Mouse (Mus musculus): Measurements from ENCODE around the gene Hnf4a.

DNA sequence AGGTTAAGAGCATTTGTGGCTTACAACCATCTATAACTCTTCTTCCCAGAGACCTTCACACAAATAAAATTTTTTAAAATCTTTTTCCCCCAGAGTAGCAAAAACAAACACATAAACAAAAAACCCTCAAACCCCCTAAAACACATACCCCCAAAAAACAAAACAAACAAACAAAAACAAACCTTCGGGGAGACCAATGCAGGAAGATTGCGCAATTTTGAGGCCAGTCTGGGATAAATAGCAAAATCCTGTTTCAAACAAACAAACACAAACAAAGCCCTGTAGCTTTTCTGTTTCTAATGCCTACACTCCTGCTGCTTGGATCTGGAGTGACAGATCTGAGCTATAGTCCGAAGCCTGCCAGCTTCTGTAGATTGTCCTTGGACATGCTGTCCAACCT is 19.2 kb upstream of the Hnf4a start:
- TF ChIP-seq IRF4 (IDR thresholded peaks at IDR 0.05; ENCODE audit: low read depth, low read length) (no peak), CTCF (conservative IDR thresholded peaks at IDR 0.05 in 1 of 2, IDR thresholded peaks at IDR 0.05 in 1 of 2; ENCODE audit: low read depth in 2 of 2, low read length in 2 of 2) (no peak), MAX (IDR thresholded peaks at IDR 0.05; ENCODE audit: low read length) (no peak), HCFC1 (IDR thresholded peaks at IDR 0.05; ENCODE audit: low read depth, low read length) (no peak), ZC3H11A (IDR thresholded peaks at IDR 0.05; ENCODE audit: low read depth, low read length) (no peak), MAFK (IDR thresholded peaks at IDR 0.05; ENCODE audit: insufficient replicate concordance, low read length) (no peak), EP300 (IDR thresholded peaks at IDR 0.05; ENCODE audit: low read length) (no peak), E2F4 (IDR thresholded peaks at IDR 0.05; ENCODE audit: insufficient replicate concordance, low read depth, low read length) (no peak), POLR2A (IDR thresholded peaks at IDR 0.05; ENCODE audit: low read depth, low read length) (no peak), SIN3A (IDR thresholded peaks at IDR 0.05; ENCODE audit: low read length) (no peak), BHLHE40 (IDR thresholded peaks at IDR 0.05; ENCODE audit: low read depth, low read length) (no peak)
